Mouse (Mus musculus) G1E (cell line): ENCODE measurements around the gene Kcnb1.

ENCODE experiments used
- CTCF ChIP-seq: IDR thresholded peaks from 2 replicates; pipeline ENCODE4 v1.5.1; 2012; ENCODE audit warnings: low read depth, low read length, inconsistent platforms, mixed read lengths
- GATA1 ChIP-seq: IDR thresholded peaks from 2 replicates; pipeline ENCODE4 v1.6.1; 2012; ENCODE audit warnings: borderline replicate concordance, low read length, inconsistent platforms, mixed read lengths

- TF ChIP-seq GATA1 (no peak), CTCF (no peak)
These were observed 113.2 kb downstream of the Kcnb1 start for GRCm38 (mm10) chr2:167076759-167077158.
